Comparison of ENCODE assay signal across 8 mouse cellular contexts in genomic region chr7:127511241-127511640, GRCm38 (mm10). TPM values are rescaled to one million over a fixed set of nuclear protein-coding genes. Genes with fewer than 3 reads are reported as not detected.
DNase-seq lines count a peak whose midpoint lies in the region; ATAC-seq and TF ChIP-seq lines count a peak whose summit lies in the region.

No protein-coding gene starts in this region.

- peak overlapping the region; percentile 88; the same call in 1 of the 2 replicates for H3K9ac ChIP-seq in hindbrain, embryonic 13.5 days
- H3K9ac ChIP-seq in liver, embryonic 14.5 days (replicated peaks) = peak overlapping the region; percentile 59

- intact Hi-C loops in left cerebral cortex, adult 2 months (cut with DNase I) = loop anchor here (1.0 to 5.0 kb wide), 2 partner anchors 33 to 236 kb away; no protein-coding TSS in a partner anchor
- intact Hi-C loops in left cerebral cortex, postnatal 36 days (cut with DNase I) = loop anchor here (5.0 kb wide), 1 partner anchor 34 kb away; the partner anchor contains the start of gene Fbrs

- H3K27ac ChIP-seq in left cerebral cortex, adult 2 months = peak overlapping the region; percentile 99
- peak overlapping the region; percentile 99 for H3K27ac ChIP-seq in hindbrain, embryonic 13.5 days
- peak overlapping the region; percentile 46; the same call in 1 of the 2 replicates for H3K27ac ChIP-seq in liver, embryonic 14.5 days

- TF ChIP-seq CTCF in left cerebral cortex, adult 2 months (IDR thresholded peaks at IDR 0.05) = peak; percentile 29
- no peak for TF ChIP-seq CTCF in liver, embryonic 14.5 days (IDR thresholded peaks at IDR 0.05; ENCODE audit: low read depth)

- no peaks in the 10 kb centered on the region for H3K27me3 ChIP-seq in hindbrain, embryonic 13.5 days
- no peaks in the 10 kb centered on the region for H3K27me3 ChIP-seq in liver, embryonic 14.5 days (ENCODE audit: control insufficient read depth, insufficient read depth, low read length)

- H3K4me3 ChIP-seq in left cerebral cortex, adult 2 months = peak overlapping the region; percentile 79
- peak overlapping the region; percentile 70 for H3K4me3 ChIP-seq in hindbrain, embryonic 13.5 days
- peak overlapping the region; percentile 81 to 95 for H3K4me3 ChIP-seq in liver, embryonic 14.5 days (ENCODE audit: insufficient read depth in 1 of 2, low read depth in 2 of 2, low read length in 2 of 2)

- no peaks in the 10 kb centered on the region for H3K9me3 ChIP-seq in hindbrain, embryonic 13.5 days
- no peaks in the 10 kb centered on the region for H3K9me3 ChIP-seq in liver, embryonic 14.5 days (ENCODE audit: control insufficient read depth, low read length)

- ATAC-seq in hindbrain, embryonic 13.5 days (ENCODE audit: low FRiP score) = no peak
- no peak for ATAC-seq in liver, embryonic 14.5 days (ENCODE audit: insufficient read depth)

- H3K36me3 ChIP-seq in hindbrain, embryonic 13.5 days = peaks cover 15% of the 10 kb centered on the region
- H3K36me3 ChIP-seq in liver, embryonic 14.5 days (replicated peaks; ENCODE audit: control insufficient read depth, insufficient read depth, low read depth) = peaks cover 20% of the 10 kb centered on the region

- WGBS in hindbrain, embryonic 13.5 days = 45% methylated on average over 8 of the region's 8 CpGs
- WGBS in liver, embryonic 14.5 days (ENCODE audit: insufficient replicate concordance) = 34% methylated on average over 8 of the region's 8 CpGs

- H3K4me1 ChIP-seq in hindbrain, embryonic 13.5 days (replicated peaks) = peaks cover 24% of the 10 kb centered on the region
- H3K4me1 ChIP-seq in liver, embryonic 14.5 days (replicated peaks; ENCODE audit: control insufficient read depth in 2 of 2, insufficient read depth in 2 of 2, low read length in 1 of 2) = peaks cover 8 to 13% of the 10 kb centered on the region in 2 experiments

- no peak for TF ChIP-seq EP300 in liver, embryonic 14.5 days (IDR thresholded peaks at IDR 0.05; ENCODE audit: low read depth)

- DNase-seq in left cerebral cortex, adult 2 months (ENCODE audit: extremely low spot score in 1 of 2, low spot score in 2 of 2) = no peak
- no peak for DNase-seq in left cerebral cortex, postnatal 36 days (ENCODE audit: low spot score in 2 of 2)
- peak; percentile 41 for DNase-seq in cerebellum, adult 9-11 months
- peak in 1 of 3 experiments; percentile 17 for DNase-seq in liver, embryonic 14.5 days (ENCODE audit: low read depth in 3 of 3, low spot score in 3 of 3)
- DNase-seq in telencephalon, adult 2 months (ENCODE audit: low read depth, low spot score) = peak; percentile 16
- DNase-seq in spleen, postnatal 14 days (ENCODE audit: low spot score in 2 of 2) = no peak
- no peak for DNase-seq in urinary bladder, postnatal 10 days (ENCODE audit: low spot score)

- H3K4me2 ChIP-seq in hindbrain, embryonic 13.5 days = peak overlapping the region; percentile 62
- H3K4me2 ChIP-seq in liver, embryonic 14.5 days (ENCODE audit: low read depth) = peak overlapping the region; percentile 86

RNA-seq across cellular contexts. Expression of gene Srcap, which starts 0.5 kb away (rescaled TPM):
- total RNA-seq in left cerebral cortex, adult 2 months (2021) = 100 to 1,000 TPM; 122 to 126 TPM
- total RNA-seq in left cerebral cortex, postnatal 36 days (2021) = 100 to 1,000 TPM in 1 of 2 experiments, 10 to 100 TPM in 1; 99.0 to 131 TPM
- polyA plus RNA-seq in hindbrain, embryonic 13.5 days (2015; fragmentation: Nextera tagmentation; extraction: Ambion mirVana) = 51.3 and 53.7 TPM in 2 replicates
- 3.7 TPM in 2 replicates for polyA plus RNA-seq in liver, embryonic 14.5 days (2012; rRNA removed)
- polyA plus RNA-seq in liver, embryonic 14.5 days (2014; fragmentation: Nextera tagmentation; extraction: Ambion mirVana) = 10.3 and 14.7 TPM in 2 replicates

RNA-seq across cellular contexts. Expression of gene Gm42715, which starts 8.1 kb away (rescaled TPM):
- 10 to 100 TPM; 12.6 TPM for total RNA-seq in left cerebral cortex, adult 2 months (2021)
- 10 to 100 TPM in 1 of 2 experiments, 1 to 10 TPM in 1; 7.6 to 15.0 TPM for total RNA-seq in left cerebral cortex, postnatal 36 days (2021)
- 17.6 and 19.0 TPM in 2 replicates for polyA plus RNA-seq in hindbrain, embryonic 13.5 days (2015; fragmentation: Nextera tagmentation; extraction: Ambion mirVana)
- 5.2 and 6.0 TPM in 2 replicates for polyA plus RNA-seq in liver, embryonic 14.5 days (2012; rRNA removed)
- polyA plus RNA-seq in liver, embryonic 14.5 days (2014; fragmentation: Nextera tagmentation; extraction: Ambion mirVana) = 4.7 and 5.2 TPM in 2 replicates

RNA-seq across cellular contexts. Expression of gene Fbrs, which starts 32.2 kb away (rescaled TPM):
- 10 to 100 TPM; 62.3 to 63.9 TPM for total RNA-seq in left cerebral cortex, adult 2 months (2021)
- 10 to 100 TPM; 48.7 to 61.4 TPM for total RNA-seq in left cerebral cortex, postnatal 36 days (2021)
- polyA plus RNA-seq in hindbrain, embryonic 13.5 days (2015; fragmentation: Nextera tagmentation; extraction: Ambion mirVana) = 10.8 and 13.7 TPM in 2 replicates
- polyA plus RNA-seq in liver, embryonic 14.5 days (2012; rRNA removed) = 7.3 and 9.8 TPM in 2 replicates
- 4.2 and 4.7 TPM in 2 replicates for polyA plus RNA-seq in liver, embryonic 14.5 days (2014; fragmentation: Nextera tagmentation; extraction: Ambion mirVana)

RNA-seq across cellular contexts. Expression of gene Tmem265, which starts 49.9 kb away (rescaled TPM):
- total RNA-seq in left cerebral cortex, adult 2 months (2021) = 1 to 10 TPM in 1 of 2 experiments, under 1 TPM in 1; 0.50 to 1.0 TPM
- total RNA-seq in left cerebral cortex, postnatal 36 days (2021) = 1 to 10 TPM in 1 of 2 experiments, not detected in 1; 3.4 TPM
- polyA plus RNA-seq in hindbrain, embryonic 13.5 days (2015; fragmentation: Nextera tagmentation; extraction: Ambion mirVana) = 6.6 and 8.2 TPM in 2 replicates
- 0.77 and 1.0 TPM in 2 replicates for polyA plus RNA-seq in liver, embryonic 14.5 days (2012; rRNA removed)
- polyA plus RNA-seq in liver, embryonic 14.5 days (2014; fragmentation: Nextera tagmentation; extraction: Ambion mirVana) = 1.4 and 1.7 TPM in 2 replicates

RNA-seq across cellular contexts. Expression of gene Prr14, which starts 51.8 kb away (rescaled TPM):
- 10 to 100 TPM; 28.4 to 33.4 TPM for total RNA-seq in left cerebral cortex, adult 2 months (2021)
- 10 to 100 TPM; 25.7 to 30.2 TPM for total RNA-seq in left cerebral cortex, postnatal 36 days (2021)
- polyA plus RNA-seq in hindbrain, embryonic 13.5 days (2015; fragmentation: Nextera tagmentation; extraction: Ambion mirVana) = 40.5 and 44.0 TPM in 2 replicates
- 21.2 and 22.9 TPM in 2 replicates for polyA plus RNA-seq in liver, embryonic 14.5 days (2012; rRNA removed)
- 20.3 and 23.2 TPM in 2 replicates for polyA plus RNA-seq in liver, embryonic 14.5 days (2014; fragmentation: Nextera tagmentation; extraction: Ambion mirVana)

Comparison
In these comparisons a context has a peak if more than half of its experiments do, and no peak if none do; other contexts are left out.
1. DNase-seq: peak in cerebellum, adult 9-11 months (single experiment) and telencephalon, adult 2 months (single experiment); none in left cerebral cortex, adult 2 months (0 of 2), left cerebral cortex, postnatal 36 days (0 of 2), spleen, postnatal 14 days (0 of 2) and urinary bladder, postnatal 10 days (single experiment).
2. H3K27ac ChIP-seq: peak in every context shown above with its lines; median percentile 99 in left cerebral cortex, adult 2 months; 99 in hindbrain, embryonic 13.5 days; 46 in liver, embryonic 14.5 days.
3. Peak in every context shown above with its lines, with median percentiles within 50 percentile points of each other: H3K4me3 ChIP-seq.